Mouse (Mus musculus) liver, postnatal 0 days (tissue): Measurements from ENCODE around the gene Poldip3.
A peak's percentile ranks its signal among the peaks of the same experiment; 100 is the strongest.

Source experiments
- CTCF ChIP-seq: sonication (generic); IDR thresholded peaks from 2 replicates; pipeline ENCODE4 v1.5.1; 2016; ENCODE audit warnings: antibody characterized with exemption, low read depth
- EP300 ChIP-seq: IDR thresholded peaks from 2 replicates; pipeline ENCODE4 v1.6.1; 2016; ENCODE audit warnings: antibody characterized with exemption, low read depth, mild to moderate bottlenecking

- TF ChIP-seq CTCF: peak; percentile 88
- no peak for TF ChIP-seq EP300
Measured at GRCm38 (mm10) chr15:83085901-83086300, 63.3 kb downstream of the Poldip3 start.
